Mouse (Mus musculus) c-Kit-negative CD71-positive TER-119-positive erythroid progenitor cells, embryonic 14.5 days (primary cell): Measurements from ENCODE around the gene Rhot2.
"Not testable (repeated sequence)": the region's sequence is repeated elsewhere in the genome, so short reads cannot be mapped to it uniquely, and the experiment has no call there.

Experiments used
- DNase-seq: peaks from one replicate; pipeline ENCODE4 v3.0.0-alpha.2; 2013; ENCODE audit warnings: low read depth, low spot score

The Rhot2 gene

GRCm38 (mm10) chr17:25874721-25875170 lies 30.1 kb upstream of the Rhot2 start, which contains the start of gene Mettl26:
Gene Mettl26 (plus strand): TSS chr17:25875074.
- DNase-seq, result peak; percentile 82

GRCm38 (mm10) chr17:25874148-25874720 lies 29.6 kb upstream of the Rhot2 start:
- DNase-seq, result no peak

GRCm38 (mm10) chr17:25873405-25874147 lies 28.9 kb upstream of the Rhot2 start:
- DNase-seq, result no peak

- no peak for DNase-seq
Observed at GRCm38 (mm10) chr17:25872676-25873075, 28.0 kb upstream of the Rhot2 start.

GRCm38 (mm10) chr17:25871566-25871965 lies 26.9 kb upstream of the Rhot2 start:
- not testable (repeated sequence) for DNase-seq

- no peak for DNase-seq
Observed at GRCm38 (mm10) chr17:25869954-25870353, 25.3 kb upstream of the Rhot2 start.

- no peak for DNase-seq
Observed at GRCm38 (mm10) chr17:25869498-25869897, 24.8 kb upstream of the Rhot2 start.

GRCm38 (mm10) chr17:25868601-25869191 lies 24.0 kb upstream of the Rhot2 start, which contains the start of gene Mcrip2:
Gene Mcrip2 (minus strand): TSS chr17:25868764.
- no peak for DNase-seq

- DNase-seq, result no peak
Observed at GRCm38 (mm10) chr17:25867836-25868600, 23.4 kb upstream of the Rhot2 start.

- DNase-seq, result no peak
Observed at GRCm38 (mm10) chr17:25867509-25867835, 22.8 kb upstream of the Rhot2 start.

GRCm38 (mm10) chr17:25866172-25866571 lies 21.5 kb upstream of the Rhot2 start:
- DNase-seq, result no peak

GRCm38 (mm10) chr17:25865288-25865687 lies 20.6 kb upstream of the Rhot2 start:
- no peak for DNase-seq

GRCm38 (mm10) chr17:25864311-25864710 lies 19.7 kb upstream of the Rhot2 start:
- DNase-seq, result no peak

- no peak for DNase-seq
Observed at GRCm38 (mm10) chr17:25863681-25864080, 19.0 kb upstream of the Rhot2 start.

- no peak for DNase-seq
Observed at GRCm38 (mm10) chr17:25861704-25862612, 17.3 kb upstream of the Rhot2 start.

- peak; percentile 71 for DNase-seq
Observed at GRCm38 (mm10) chr17:25860832-25861703, 16.4 kb upstream of the Rhot2 start, which contains the start of gene Wdr90. Gene Wdr90 (minus strand): TSS chr17:25861501.

GRCm38 (mm10) chr17:25860229-25860628 lies 15.6 kb upstream of the Rhot2 start:
- no peak for DNase-seq

- no peak for DNase-seq
Observed at GRCm38 (mm10) chr17:25843636-25844395, 835 bp downstream of the Rhot2 start.

- no peak for DNase-seq
Observed at GRCm38 (mm10) chr17:25843122-25843521, 1.5 kb downstream of the Rhot2 start.
